Mouse (Mus musculus): ENCODE results near the gene Vav2.
A peak's percentile ranks its signal among the peaks of the same experiment; 100 is the strongest.

Vav2 gene

GRCm38 (mm10) chr2:27426855-27427457 is at the start of gene Vav2:
Vav2 (minus strand) TSS chr2:27427033.
- DNase-seq (ENCODE audit: extremely low read depth, low read depth) = peak; percentile 71

- DNase-seq (ENCODE audit: extremely low read depth, low read depth) = peak; percentile 76
Measured at GRCm38 (mm10) chr2:27475495-27476302, 48.9 kb upstream of the Vav2 start.

- peak; percentile 50 for DNase-seq (ENCODE audit: extremely low read depth, low read depth)
Measured at GRCm38 (mm10) chr2:27474621-27475484, 48.0 kb upstream of the Vav2 start.

- no peak for DNase-seq (ENCODE audit: extremely low read depth, low read depth)
Measured at GRCm38 (mm10) chr2:27473911-27474310, 47.1 kb upstream of the Vav2 start.

- DNase-seq (ENCODE audit: extremely low read depth, low read depth) = no peak
Measured at GRCm38 (mm10) chr2:27473061-27473765, 46.4 kb upstream of the Vav2 start.

- DNase-seq (ENCODE audit: extremely low read depth, low read depth) = no peak
Measured at GRCm38 (mm10) chr2:27471170-27471584, 44.3 kb upstream of the Vav2 start.

- peak; percentile 69 for DNase-seq (ENCODE audit: extremely low read depth, low read depth)
Measured at GRCm38 (mm10) chr2:27470535-27470934, 43.7 kb upstream of the Vav2 start.

GRCm38 (mm10) chr2:27469991-27470355 is 43.1 kb upstream of the Vav2 start:
- no peak for DNase-seq (ENCODE audit: extremely low read depth, low read depth)

- no peak for DNase-seq (ENCODE audit: extremely low read depth, low read depth)
Measured at GRCm38 (mm10) chr2:27469292-27469990, 42.6 kb upstream of the Vav2 start.

GRCm38 (mm10) chr2:27462901-27463300 is 36.1 kb upstream of the Vav2 start:
- no peak for DNase-seq (ENCODE audit: extremely low read depth, low read depth)

- no peak for DNase-seq (ENCODE audit: extremely low read depth, low read depth)
Measured at GRCm38 (mm10) chr2:27461881-27462660, 35.2 kb upstream of the Vav2 start.

GRCm38 (mm10) chr2:27460651-27461050 is 33.8 kb upstream of the Vav2 start:
- DNase-seq (ENCODE audit: extremely low read depth, low read depth) = no peak

GRCm38 (mm10) chr2:27460163-27460562 is 33.3 kb upstream of the Vav2 start:
- no peak for DNase-seq (ENCODE audit: extremely low read depth, low read depth)

GRCm38 (mm10) chr2:27459735-27460134 is 32.9 kb upstream of the Vav2 start:
- DNase-seq (ENCODE audit: extremely low read depth, low read depth) = no peak

- DNase-seq (ENCODE audit: extremely low read depth, low read depth) = no peak
Measured at GRCm38 (mm10) chr2:27450226-27450625, 23.4 kb upstream of the Vav2 start.

GRCm38 (mm10) chr2:27447782-27448181 is 20.9 kb upstream of the Vav2 start:
- no peak for DNase-seq (ENCODE audit: extremely low read depth, low read depth)

- no peak for DNase-seq (ENCODE audit: extremely low read depth, low read depth)
Measured at GRCm38 (mm10) chr2:27446812-27447211, 20.0 kb upstream of the Vav2 start.

- DNase-seq (ENCODE audit: extremely low read depth, low read depth) = no peak
Measured at GRCm38 (mm10) chr2:27445910-27446309, 19.1 kb upstream of the Vav2 start.

GRCm38 (mm10) chr2:27443450-27443708 is 16.5 kb upstream of the Vav2 start:
- DNase-seq (ENCODE audit: extremely low read depth, low read depth) = no peak

All from MEL-GATA-1-ER (cell line).